In the genomic region with DNA sequence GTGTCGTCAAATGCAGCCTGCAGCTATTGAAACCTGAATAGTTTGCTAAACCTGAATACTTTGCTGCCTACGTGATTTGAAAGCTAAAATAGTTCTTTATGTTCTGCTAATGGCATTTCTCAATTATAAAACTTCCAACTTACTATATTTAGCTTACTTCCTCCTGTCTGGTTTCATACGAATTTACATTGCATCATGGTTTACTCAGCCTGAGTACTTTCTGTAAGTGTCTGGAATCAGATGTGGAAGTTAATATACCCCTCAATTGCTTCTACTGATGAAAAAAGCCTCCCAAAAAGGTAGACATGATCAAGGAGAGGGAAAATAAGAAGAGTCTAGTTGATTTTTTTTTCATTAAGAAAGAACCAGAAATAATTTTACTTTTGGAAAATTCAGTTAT, we compare ENCODE assay signal across 21 mouse cellular contexts.
DNase-seq lines count a peak whose midpoint lies in the region; ATAC-seq and TF ChIP-seq lines count a peak whose summit lies in the region.
"Had no signal": no experiment of that assay in that cellular context is flagged by ENCODE, and none has a peak within 500 bp of the region (broad histone marks: within the 10 kb centered on the region; RNA-seq: fewer than 3 reads in every experiment).

No protein-coding gene starts in this region.

- 88% methylated on average over 3 of the region's 3 CpGs for WGBS in cerebellum, adult 2 months

- no peak overlapping the region for H3K4me3 ChIP-seq in cerebellum, adult 2 months (replicated peaks; ENCODE audit: insufficient read depth, low read depth, low read length)
- H3K4me3 ChIP-seq: embryonic facial prominence, embryonic 13.5 days; embryonic facial prominence, embryonic 15.5 days; erythroblast, embryonic 14.5 days; forebrain, embryonic 10.5 days; forebrain, embryonic 12.5 days had no signal

- no peaks in the 10 kb centered on the region for H3K4me1 ChIP-seq in cerebellum, adult 2 months (ENCODE audit: control insufficient read depth, insufficient read depth, low read length)
- H3K4me1 ChIP-seq: embryonic facial prominence, embryonic 13.5 days; embryonic facial prominence, embryonic 15.5 days; forebrain, embryonic 10.5 days; forebrain, embryonic 12.5 days had no signal

- no peaks in the 10 kb centered on the region for H3K27me3 ChIP-seq in cerebellum, adult 2 months (ENCODE audit: control insufficient read depth, insufficient read depth, low read length)
- H3K27me3 ChIP-seq: embryonic facial prominence, embryonic 13.5 days; embryonic facial prominence, embryonic 15.5 days; forebrain, embryonic 12.5 days had no signal

- no peak for TF ChIP-seq POLR2A in cerebellum, adult 2 months (IDR thresholded peaks at IDR 0.05; ENCODE audit: borderline replicate concordance, insufficient read depth, low read length)

- ATAC-seq in common myeloid progenitor, adult 5-6 weeks (replicated peaks; ENCODE audit: low read depth, poor library complexity, severe bottlenecking), result 0 out of 2 replicates have a peak, but pooled peaks have one; percentile 22
- peak; percentile 84 for ATAC-seq in granulocyte monocyte progenitor cell, adult 5-6 weeks (replicated peaks; ENCODE audit: poor library complexity, severe bottlenecking)
- ATAC-seq in megakaryocyte progenitor cell, adult 5-6 weeks (replicated peaks; ENCODE audit: poor library complexity), result peak; percentile 52; the same call in 1 of the 2 replicates
- ATAC-seq: forebrain, embryonic 14.5 days; forebrain, embryonic 16.5 days had no signal

- no peak overlapping the region for H3K27ac ChIP-seq in cerebellum, adult 2 months (ENCODE audit: insufficient read depth, low read length)
- H3K27ac ChIP-seq: embryonic facial prominence, embryonic 13.5 days; embryonic facial prominence, embryonic 15.5 days; forebrain, embryonic 10.5 days; forebrain, embryonic 12.5 days had no signal

- DNase-seq in cerebellum, adult 2 months, result no peak
- no peak for DNase-seq in c-Kit-positive CD71-positive TER-119-positive erythroid progenitor cells, embryonic 14.5 days (ENCODE audit: low spot score)
- DNase-seq: adrenal gland, adult 2 months; adrenal gland, postnatal 14 days; adrenal gland, postnatal 36 days; cerebellum, adult 11 months; cerebellum, adult 18-20 months; cerebellum, adult 9-10 months; cerebellum, postnatal 10 days; cerebellum, postnatal 25 days; embryo, embryonic 11 days had no signal

- TF ChIP-seq CTCF in cerebellum, adult 2 months (IDR thresholded peaks at IDR 0.05; ENCODE audit: borderline replicate concordance, insufficient read depth, low read depth, low read length), result no peak

Comparison
In these comparisons a context has a peak if more than half of its experiments do, and no peak if none do; other contexts are left out.
1. ATAC-seq: peak in every context shown above with its lines; median percentile 84 in granulocyte monocyte progenitor cell, adult 5-6 weeks; 52 in megakaryocyte progenitor cell, adult 5-6 weeks; 22 in common myeloid progenitor, adult 5-6 weeks.